Mouse (Mus musculus): ENCODE data around the gene C3ar1. TPM values are rescaled to one million over a fixed set of nuclear protein-coding genes. Genes with fewer than 3 reads are reported as not detected.
A peak's percentile ranks its signal among the peaks of the same experiment; 100 is the strongest.

C3ar1 gene
- total RNA-seq, 4 experiments from 2014 or later: 2.0 to 3.5 (median 2.5) TPM

DNA sequence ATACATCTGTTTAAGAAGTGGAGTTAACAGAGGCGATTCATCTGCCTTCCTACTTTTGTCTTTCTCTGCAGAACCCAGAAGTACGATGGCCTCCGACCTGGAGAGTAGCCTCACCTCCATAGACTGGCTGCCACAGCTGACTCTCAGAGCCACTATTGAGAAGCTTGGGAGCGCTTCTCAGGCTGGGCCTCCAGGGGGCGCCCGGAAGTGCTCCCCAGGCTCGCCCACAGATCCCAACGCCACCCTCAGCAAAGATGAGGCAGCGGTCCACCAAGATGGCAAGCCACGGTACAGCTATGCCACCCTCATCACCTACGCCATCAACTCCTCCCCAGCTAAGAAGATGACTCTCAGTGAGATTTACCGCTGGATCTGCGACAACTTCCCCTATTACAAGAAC lies 27.9 kb downstream of the C3ar1 start:
- DNase-seq (ENCODE audit: low spot score): no peak

DNA sequence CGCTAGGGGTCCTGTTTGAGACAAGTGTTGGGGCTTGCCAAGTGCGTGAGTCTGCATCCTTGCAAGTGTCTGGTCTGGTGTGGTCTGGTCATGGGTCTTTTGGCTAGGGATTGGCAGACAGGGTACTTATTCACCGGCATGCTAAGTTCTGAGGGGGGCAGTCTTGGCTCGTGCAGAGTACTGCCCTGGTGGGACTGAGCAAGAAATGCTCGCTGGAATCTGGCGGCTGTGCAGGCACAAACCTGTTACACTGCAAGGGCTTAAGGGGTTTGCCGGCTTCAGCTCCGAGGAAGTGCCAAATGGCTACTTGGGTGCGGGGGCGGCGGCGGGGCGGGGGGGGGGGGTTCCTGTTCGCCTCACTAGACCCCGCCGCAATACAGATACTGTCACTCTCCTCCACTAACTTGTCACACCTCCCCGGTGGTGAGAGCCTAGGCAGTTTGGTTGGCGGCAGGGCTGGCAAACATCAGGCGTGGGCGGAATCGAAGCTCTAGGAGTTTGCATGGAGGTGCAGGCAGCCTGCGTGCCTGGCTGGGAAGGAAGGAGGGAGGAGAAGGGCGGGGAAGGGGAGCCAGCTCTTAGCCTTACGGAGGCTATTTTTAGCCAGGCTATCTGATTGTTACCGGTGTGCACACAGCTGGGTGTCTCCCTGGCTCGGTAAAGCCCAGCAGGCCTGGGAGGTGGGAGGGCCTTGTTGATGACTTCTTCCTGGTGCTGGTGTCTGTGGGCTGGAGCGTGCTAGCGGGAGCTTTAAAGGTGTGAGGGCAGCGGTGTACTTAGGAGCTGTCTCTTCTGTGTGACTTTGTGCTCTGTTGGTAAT lies 29.8 kb downstream of the C3ar1 start:
- DNase-seq (ENCODE audit: low spot score): peak; percentile 76

DNA sequence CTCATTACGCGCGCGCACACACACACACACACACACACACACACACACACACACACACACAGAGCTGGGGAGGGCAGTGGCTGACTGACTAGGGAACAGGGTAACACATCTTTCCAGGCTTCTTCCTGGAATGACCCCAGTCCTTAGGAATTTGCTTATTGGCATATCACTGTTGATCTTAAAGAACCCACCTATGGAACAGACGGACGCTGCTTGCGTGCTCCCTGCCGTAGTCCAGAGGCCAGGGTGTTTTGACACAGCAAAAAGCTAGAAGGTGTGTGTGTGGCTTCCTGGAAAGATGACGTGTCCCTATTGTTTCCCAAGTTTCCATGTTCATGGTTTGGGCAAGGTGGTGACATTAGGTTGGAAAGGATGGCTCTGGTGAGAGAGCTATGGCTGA lies 30.8 kb downstream of the C3ar1 start:
- DNase-seq (ENCODE audit: low spot score): no peak

DNA sequence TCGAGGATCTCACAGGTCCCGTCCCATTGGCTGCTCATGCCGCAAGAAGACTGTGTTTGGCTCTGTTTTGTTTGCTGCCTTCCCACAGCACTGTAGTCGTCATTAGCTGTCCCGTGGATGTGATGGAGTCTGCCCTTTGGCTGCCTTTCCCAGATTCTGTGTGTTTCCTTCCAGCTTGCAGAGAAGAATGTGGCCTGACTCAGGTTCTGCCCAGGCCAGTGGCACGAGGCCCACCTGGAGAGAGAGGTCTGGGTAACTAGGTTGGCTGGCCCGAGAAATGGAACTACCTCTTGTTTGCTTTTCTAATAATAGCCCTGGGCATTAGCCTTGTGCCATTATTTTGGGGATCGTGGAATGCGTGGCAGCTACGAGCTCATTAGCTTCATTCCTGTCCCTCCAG lies 31.9 kb downstream of the C3ar1 start:
- DNase-seq (ENCODE audit: low spot score): peak; percentile 70

DNA sequence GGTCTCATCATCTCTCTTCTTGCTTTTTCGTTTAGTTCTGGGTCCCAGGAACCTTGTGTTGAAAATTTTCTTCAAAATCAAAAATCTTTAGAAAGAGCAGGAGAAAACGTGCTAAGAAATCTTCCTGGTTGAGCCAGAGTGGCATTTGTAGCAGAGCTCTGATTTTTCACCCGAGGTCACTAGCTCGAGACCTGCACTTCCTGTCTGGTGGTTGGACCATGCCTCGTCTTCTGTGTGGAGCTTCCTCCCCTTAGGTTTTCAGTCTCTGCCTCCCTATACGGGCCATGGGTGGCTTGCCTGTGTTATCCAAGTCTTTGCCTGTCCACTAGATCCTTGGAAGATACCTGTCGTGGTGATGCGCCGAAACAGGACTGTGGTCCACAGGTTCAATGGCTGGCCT lies 34.1 kb downstream of the C3ar1 start:
- DNase-seq (ENCODE audit: low spot score): no peak

DNA sequence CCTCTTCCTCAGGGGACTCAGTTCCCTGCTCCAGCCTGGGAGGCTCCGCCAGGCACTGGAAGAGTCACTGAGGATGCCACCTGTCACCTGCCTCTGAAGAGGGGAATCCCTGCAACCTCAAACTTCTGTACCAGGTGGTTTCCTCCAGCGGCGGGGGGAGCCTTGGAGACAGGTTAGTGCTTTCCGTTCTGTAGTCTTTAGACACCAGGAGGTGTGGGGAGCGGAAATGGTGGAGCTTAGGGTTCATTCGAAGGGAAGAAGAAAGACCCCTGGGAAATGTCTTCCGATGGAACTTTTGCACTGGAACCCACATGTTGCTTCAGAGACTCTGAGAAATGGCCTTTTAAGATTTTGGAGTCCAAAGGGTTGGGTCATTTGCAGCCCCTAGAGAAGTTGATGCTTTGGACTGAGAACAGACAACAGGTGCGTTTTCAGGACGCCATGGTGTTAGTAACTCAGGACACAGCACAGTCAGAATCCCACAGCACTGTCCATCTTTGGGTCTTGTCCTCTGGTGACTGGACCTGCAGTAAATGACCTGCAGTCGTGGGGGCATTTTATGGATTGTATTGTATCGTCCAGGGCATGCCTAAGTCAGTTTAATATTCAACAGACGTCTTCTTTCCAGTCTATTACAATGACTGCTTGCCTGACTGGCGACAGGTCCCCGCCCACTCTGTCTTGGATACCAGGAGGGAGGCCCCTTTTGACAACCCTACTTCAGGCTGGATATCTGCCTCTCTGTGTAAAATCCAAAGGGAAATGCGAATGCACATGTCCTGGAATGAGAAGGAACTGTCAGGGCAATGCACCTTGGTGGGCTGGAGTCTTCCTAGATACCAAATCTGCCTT lies 34.9 kb downstream of the C3ar1 start:
- DNase-seq (ENCODE audit: low spot score): no peak

DNA sequence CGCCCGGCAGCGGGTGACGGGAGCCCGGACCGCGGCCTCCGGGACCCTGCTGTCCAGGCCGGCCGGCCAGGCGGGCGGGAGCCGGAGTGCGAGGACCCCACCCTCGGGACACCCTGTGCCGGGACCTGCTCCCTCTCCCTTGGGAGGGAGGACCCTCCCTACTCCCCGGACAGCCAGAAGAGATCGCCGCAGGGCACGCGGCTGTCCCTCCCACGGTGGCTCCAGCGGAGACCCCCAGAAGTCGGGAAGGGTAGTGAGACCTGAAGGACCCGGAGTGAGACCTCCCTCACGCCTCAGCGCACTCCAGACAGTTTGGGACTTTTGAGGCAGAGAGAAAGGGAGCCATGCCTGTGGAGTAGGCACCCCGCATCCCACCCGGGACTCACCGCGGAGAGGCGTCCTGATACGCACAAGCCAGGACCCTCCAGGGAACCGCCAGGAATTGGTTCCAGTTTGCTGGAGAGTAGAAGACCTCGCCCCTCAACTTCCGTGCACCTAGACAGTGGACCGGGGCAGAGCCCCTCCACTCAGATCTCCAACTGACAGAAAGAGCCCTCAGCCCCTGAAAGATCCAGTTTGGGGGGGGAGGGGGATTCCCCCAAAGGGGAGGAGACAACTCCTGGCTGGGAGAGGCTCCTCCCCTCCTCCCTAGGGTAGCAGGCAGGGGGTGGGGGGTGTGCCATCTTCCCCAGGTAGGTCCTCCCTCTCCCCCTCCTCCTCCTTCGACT lies 35.7 kb downstream of the C3ar1 start:
- no peak for DNase-seq (ENCODE audit: low spot score)

DNA sequence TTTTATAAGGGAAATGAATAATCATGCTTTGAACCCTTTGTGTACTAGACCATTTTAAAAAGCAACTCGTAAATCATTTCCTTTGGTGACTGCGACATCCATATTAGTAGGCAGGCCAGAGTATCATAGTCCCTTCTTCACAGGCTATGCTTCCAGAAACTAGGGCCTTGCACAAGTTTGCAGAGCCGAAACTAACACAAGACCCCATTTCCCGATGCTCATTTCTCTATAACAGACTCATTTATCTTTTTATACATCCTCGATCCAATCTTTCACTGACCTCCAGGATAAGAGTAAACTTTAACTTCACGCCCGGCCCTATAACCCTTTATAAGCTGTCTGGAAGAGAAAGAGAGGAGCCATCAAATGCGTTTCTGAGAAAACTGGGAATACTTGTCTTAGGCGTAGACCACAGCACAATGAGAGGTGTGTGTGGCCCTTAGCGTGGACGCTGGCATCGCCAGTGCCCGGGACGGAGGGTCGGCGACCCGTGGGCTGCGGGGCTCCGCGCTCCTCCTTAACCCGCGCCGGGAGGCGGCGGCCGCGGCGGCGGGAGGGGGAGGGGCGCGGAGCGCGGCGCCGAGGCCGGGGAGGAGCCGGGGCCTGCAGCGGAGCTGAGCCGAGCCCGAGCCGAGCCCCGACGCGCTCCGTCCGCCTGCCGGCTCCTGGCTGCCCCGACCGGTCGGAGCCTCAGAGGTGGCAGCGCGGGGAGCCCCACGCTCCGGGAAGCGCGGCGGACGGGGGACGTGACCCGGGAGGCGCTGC lies 36.5 kb downstream of the C3ar1 start, which contains the start of gene Foxj2:
Foxj2 (plus strand) TSS at position 609 of the 765 bp plus-strand sequence.
- DNase-seq (ENCODE audit: low spot score): peak; percentile 66

DNA sequence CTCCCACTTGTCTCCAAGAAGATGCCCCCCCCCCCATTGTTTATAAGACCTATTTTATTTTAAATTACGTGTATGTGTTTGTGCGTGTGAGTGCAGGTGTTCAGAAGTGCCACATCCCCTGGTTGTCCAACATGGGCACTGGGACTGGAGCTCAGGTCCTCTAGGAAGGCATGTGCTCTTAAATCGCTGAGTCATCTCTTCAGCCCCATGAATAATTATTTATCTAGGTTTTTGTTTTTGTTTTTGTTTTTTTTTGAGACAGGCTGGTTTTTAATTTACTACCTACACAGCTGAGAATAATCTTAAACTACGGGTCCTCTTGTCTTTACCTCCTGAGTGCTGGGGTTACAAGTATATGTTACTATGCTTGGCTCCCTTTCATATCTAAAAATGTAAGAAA lies 42.3 kb downstream of the C3ar1 start:
- no peak for DNase-seq (ENCODE audit: low spot score)

DNA sequence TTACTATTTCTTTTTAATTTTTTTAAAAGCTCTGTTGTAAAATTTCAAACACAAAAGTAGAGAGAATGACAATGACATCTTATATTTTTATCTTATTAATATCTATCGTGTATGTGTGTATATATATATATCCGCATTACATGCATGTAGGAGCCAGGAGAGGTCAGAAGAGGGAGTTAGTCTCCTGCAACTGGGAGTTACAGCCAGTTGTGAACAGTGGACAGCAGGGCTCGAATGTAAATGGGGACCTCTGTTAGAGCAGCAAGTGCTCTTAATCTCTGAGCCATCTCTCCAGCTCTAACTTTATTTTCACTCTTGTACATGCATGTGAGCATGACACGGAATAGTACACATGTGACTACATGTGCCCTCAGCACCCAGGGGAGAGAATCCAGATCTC lies 43.2 kb downstream of the C3ar1 start:
- no peak for DNase-seq (ENCODE audit: low spot score)

DNA sequence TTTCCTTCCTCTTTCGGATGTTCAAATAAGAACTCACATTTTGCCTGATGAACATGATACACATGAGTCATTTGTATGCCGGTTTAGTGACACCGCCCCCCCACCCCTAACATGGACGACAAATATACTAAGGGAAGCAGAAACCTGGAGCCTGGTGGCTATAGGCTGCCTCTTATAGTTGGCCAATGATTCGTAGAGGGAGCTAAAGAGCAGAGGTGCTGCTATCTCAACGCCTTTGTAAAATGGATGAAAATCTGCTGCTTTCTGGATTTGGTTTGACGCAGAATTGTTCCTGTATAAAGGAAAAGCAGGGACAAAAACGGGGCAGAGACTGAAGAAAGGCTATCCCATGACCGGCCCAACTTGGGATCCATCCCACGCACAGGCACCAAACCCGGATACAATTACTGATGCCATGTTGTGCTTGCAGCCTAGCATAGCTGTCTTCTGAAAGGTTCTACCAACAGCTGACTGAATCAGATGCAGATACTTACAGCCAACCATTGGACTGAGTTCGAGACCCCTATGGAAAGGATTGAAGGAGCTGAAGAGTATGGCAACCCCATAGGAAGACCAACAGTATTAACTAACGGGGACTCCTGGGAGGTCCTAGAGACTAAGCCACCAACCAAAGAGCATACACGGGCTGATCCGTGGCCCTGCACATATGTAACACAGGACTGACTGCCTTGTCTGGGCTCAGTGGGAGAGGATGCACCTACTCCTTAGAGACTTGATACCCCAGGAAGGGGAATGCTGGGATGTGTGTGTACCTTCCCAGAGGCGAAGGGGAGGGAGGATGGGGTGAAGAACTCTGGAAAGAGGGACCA lies 44.0 kb downstream of the C3ar1 start:
- no peak for DNase-seq (ENCODE audit: low spot score)

DNA sequence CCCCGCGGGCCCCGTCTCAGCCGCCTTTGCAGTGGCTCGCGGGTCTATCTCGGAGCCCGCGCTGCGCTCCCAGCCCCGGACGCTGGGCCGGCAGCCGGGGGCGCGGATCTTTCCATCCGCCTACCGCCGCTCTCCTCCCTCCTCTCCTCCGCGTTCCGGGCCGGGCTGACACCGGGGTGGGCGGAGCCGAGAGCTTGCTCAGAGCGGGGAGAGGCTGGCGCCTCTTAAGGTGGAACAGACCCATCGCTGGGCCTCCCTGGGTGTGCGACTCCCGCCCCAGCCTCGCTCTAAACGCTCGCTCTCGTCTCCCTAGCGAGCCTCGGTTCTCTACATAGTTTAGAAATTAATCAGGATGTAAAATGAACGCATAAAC lies 44.7 kb downstream of the C3ar1 start:
- DNase-seq (ENCODE audit: low spot score): peak; percentile 94

DNA sequence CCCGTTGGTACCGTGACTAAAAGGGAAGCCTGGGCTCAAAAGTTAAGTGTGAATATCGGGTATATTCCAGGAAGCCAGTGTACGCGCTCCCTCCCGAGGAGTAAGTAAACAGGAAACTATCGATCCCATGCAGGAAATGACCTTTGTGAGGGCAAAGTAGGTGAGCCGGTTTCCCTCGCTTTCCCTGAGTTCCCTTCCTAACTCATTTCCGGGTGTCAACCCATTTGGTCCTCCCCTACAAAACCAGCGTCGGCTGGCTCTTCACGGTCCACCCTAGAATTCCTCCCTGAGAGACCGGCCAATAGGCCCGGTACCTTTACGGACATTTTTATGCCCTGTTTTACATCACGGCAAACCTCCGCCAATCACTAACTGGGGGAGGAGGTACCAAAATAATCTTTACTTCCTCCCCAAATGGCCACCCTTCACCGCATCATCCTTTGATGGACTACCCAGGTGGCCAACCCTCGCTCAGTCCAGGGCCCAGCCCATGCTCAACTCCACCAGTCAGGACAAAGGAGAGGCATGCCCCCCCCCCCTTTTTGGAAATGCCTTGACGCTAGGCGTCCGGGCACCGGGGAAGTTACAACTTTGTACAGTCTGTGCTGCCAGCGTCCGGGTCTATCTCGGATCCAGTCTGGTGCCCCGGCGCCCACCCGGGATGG lies 45.2 kb downstream of the C3ar1 start:
- DNase-seq (ENCODE audit: low spot score): peak; percentile 99

DNA sequence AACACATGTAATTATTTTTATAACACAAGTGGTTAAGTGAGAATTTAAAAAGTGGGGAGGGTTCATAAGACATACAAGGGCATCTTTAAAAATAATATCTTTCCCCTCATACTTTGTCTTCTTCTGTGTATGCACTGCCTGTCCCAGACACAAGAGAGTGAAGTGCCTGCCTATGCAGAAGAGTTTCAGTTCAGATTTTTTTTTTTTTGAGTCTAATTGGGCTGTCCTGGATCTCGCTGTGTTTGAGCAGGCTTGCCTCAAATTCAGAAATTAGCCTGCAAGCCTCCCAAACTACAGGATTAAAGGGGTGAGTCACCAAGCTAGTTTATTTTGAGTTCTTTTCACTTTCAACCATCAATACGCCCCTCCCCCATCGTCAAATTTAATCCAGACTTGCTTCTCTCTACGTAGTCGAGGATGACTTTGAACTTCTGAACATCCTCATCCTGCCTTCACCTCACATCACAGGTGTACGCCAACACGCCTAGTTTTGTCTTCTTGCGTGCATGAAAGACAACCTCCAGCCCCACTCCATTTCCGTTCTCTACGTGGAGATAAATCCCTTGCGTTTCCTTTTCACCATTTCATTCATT lies 45.8 kb downstream of the C3ar1 start:
- no peak for DNase-seq (ENCODE audit: low spot score)

DNA sequence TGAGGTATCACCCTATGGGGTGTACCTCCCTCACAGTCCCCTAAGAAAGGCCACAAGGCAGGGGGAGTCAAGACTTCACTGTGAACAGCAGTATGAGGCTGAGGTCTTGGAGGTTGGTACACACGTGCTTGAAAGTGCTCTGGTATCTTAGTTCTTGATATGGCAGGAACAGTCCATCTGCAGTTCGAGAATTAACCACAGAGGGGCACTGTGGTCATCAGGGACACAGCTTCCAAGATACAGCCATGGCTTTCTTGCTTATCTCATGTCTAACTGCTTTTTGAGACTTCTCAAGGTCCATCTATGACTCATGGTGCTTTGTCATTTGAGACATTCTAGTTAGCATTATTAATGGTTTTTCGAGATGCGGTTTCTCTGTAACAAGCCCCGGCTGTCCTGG lies 51.5 kb downstream of the C3ar1 start:
- peak; percentile 82 for DNase-seq (ENCODE audit: low spot score)

DNA sequence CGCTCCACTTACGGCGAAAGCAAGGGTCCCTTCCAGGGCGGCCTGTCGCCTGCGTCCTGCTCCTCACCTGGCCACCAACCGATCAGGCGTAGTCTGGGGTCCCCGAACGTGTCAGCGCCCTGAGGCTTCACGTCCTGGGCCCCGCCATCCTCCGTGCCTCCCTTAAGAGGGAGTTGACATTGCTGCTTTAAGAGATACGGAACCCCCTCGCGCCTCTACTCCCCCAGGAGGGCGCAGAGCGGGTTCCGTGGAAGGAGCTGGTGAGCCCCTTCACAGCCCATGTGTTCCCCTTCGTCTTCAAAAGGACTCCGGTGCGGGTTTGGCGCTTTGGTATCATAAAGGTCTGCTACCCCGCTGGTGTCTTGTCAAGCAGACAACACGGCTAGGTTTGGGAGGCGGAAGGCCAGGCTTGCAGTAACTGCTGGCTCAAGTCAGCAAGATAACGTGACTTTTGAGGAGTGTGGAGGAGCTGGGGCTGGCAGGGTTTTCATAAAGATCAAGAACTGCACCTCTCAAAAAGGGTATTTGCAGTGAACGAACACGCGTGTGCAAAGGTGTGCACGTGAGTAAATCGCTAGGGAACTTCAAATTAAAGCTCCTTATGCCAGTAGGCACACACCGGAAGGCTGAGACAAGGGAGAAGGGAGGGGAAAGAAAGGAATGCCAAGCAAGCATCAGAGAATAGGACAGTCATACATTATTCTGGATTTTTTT lies 54.0 kb downstream of the C3ar1 start:
- DNase-seq (ENCODE audit: low spot score): no peak

DNA sequence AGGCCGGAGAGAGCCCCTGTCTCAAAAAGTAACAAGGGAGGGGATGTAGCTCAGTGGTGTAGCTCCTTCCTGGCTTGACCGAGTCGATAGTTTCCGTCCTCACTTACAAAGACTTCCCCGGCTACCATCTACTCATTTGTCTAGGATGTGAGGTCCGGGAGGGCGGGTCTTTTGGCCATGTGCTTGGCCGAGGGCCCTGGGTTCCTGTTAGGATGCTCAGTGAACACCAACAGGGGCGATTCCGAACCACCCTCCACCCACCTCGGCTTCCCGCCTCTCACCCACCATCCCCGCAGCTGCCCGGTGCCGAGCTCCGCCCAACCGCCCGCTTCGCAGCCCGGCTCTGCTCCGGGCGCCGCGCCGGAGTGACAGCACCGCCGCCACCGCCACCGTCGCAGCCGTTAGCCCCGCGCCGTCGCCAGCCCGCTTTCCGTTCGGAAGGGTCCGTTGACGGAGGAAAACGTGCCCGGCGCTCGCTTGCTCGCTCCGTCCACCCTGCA lies 54.6 kb downstream of the C3ar1 start, which contains the start of gene Slc2a3:
Slc2a3 (minus strand) TSS at position 340 of the 500 bp plus-strand sequence.
- no peak for DNase-seq (ENCODE audit: low spot score)

DNA sequence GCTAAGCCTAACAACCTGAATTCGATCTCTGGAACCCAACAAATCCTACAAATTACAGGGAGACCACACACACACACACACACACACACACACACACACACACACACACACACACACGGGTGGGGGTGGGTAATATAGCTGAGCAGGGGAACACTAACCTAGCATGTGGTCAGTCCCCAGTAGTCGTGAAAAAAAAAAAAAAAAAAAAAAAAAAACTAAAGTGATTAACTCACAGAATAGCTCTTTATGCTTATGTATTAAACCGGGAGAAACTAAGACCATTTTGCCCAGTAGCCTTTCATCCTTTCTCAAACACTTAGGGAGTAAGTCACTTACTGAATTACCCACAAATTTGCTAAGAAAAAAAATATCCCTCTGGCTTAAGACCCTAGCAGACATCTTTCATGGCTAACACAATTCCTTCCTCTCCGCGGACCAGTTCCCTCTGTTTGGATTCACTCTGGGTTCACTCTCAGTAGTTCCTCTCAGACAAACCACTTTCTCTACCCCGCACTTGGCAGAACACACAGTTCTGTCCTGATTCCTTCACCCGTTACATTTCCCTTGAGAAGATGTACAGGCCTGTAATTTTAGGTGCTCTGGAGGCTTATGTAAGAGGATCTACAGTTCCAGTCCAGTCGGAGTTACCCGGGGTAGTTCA lies 55.2 kb downstream of the C3ar1 start:
- no peak for DNase-seq (ENCODE audit: low spot score)

Measured in heart, adult 8-10 months (tissue).